ENCODE assay signal across 14 mouse cellular contexts in the genomic region with DNA sequence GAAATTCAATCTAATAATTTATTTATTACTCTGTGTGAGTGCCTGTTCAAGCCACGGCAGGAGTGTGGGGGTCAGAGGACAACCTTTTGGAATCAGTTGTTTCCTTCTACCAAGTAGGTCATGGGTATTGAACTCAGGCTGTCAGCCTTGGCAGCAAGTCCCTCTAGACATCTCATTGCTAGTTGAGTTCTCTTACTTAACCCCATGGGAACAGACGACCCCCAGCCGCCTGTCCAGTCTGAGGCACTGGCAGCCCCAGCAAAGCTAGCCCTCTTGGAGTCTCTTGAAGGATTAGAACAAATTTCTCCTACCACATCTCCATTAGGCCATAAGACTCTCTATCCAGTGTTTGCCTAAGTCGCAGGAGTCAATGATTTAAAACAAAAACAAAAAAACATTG. TPM values are rescaled to one million over a fixed set of nuclear protein-coding genes. Genes with fewer than 3 reads are reported as not detected.
"Had no signal": no experiment of that assay in that cellular context is flagged by ENCODE, and none has a peak within 500 bp of the region (broad histone marks: within the 10 kb centered on the region; RNA-seq: fewer than 3 reads in every experiment).

No protein-coding gene starts in this region.

- H3K4me2 ChIP-seq: intestine, embryonic 15.5 days; lung, embryonic 15.5 days; midbrain, embryonic 11.5 days; stomach, embryonic 15.5 days had no signal

- H3K27ac ChIP-seq: lung, embryonic 15.5 days; stomach, embryonic 15.5 days had no signal

- H3K4me3 ChIP-seq: intestine, embryonic 15.5 days; lung, embryonic 15.5 days; stomach, embryonic 15.5 days had no signal

- ATAC-seq: hindbrain, embryonic 16.5 days; intestine, embryonic 15.5 days had no signal

- H3K9ac ChIP-seq: intestine, embryonic 15.5 days; lung, embryonic 15.5 days; stomach, embryonic 15.5 days had no signal

- H3K9me3 ChIP-seq: intestine, embryonic 15.5 days; lung, embryonic 15.5 days; stomach, embryonic 15.5 days had no signal

- DNase-seq: kidney, adult 8-10 months; kidney, postnatal 14 days; kidney, postnatal 4 days; left cerebral cortex, postnatal 4 days; lung, postnatal 10 days; lung, postnatal 36 days; midbrain, embryonic 14.5 days; thymus, postnatal 25 days had no signal

- H3K27me3 ChIP-seq: intestine, embryonic 15.5 days; lung, embryonic 15.5 days; stomach, embryonic 15.5 days had no signal

- H3K36me3 ChIP-seq: intestine, embryonic 15.5 days; stomach, embryonic 15.5 days had no signal

RNA-seq across cellular contexts. Expression of a gene that starts 34.2 kb away (rescaled TPM):
- polyA plus RNA-seq: midbrain, embryonic 14.5 days; thymus, postnatal 0 days had no signal
